Mouse (Mus musculus): ENCODE results near the gene Eddm3b. TPM values are rescaled to one million over a fixed set of nuclear protein-coding genes. Genes with fewer than 3 reads are reported as not detected.

Eddm3b gene
- polyA plus RNA-seq, 3 experiments from 2014 or later: not detected

DNA sequence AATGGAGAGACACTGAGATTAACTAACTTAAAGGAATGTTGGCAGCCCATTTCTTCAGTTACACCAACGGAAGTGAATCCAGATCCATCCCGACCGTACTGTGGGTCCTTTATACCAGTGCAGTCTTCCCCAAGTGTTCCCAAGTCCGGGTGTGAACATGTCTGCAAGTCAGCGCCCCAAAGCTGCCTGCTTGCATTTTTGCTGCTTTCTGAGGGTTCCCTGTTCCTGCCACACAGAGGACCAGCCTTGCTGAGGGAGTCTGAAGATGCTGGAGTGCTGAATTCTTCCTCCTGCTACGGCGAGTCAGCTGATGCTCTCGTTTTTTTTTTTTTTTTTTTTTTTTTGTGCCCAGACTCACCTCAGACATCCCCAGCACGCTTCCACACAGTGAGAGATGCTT, 19.3 kb upstream of the Eddm3b start:
- no peak for ATAC-seq

DNA sequence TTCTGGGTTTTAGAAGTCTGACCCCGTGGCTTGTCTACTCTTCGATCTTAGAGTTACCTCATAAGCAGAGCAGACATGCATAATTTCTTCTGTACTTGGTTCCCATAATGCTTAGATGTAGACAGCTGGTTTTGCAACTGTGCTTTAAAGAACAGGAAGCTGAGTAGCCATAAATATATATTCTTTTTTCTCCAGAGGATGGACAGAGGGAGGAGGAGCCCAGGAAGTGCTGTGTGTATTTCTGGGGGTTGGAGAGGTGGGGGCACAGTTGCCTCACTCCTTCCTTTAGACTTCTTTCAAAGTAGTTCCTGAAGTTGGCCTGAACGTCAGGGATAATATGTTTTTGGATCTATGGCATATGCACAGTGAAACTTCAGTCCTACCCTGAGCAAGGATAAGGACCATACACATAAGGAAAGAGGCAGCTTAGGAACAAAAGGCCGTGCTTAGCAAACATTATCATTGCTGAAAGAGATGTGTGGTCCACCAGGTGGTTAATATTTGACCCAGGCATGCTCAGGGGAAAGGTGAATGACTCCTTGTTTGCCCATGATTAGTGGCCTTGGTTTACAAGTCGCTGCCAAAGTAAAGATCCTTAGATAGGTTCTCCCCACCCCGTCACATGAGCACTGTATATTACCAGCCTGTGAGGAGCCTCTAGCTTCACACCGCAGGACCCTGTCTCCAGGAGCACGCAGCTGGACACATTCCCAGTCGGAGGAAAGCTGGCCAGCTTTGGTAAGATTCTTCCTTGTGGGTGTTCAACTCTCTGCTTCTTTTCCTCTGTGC, 18.3 kb upstream of the Eddm3b start:
- no peak for ATAC-seq

DNA sequence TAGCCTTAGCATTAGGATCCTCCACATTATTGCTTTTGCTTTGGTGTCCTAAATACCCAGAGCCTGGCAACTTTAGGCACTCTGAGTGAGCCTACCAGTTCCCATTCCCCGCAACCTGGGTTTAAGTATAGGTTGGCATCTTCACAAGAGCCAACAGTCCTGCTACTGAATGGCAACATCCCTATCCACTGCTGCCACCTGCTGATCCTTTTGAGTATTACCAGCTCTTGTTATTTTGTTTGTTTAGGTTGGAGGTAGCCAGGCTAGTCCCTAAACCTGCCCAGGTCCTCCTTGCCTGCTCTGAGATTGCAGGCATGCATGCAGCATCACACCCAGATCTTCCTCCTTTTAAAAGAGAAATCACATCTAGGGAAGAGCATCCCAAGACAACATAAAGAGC, 15.9 kb upstream of the Eddm3b start:
- ATAC-seq: peak; percentile 66

DNA sequence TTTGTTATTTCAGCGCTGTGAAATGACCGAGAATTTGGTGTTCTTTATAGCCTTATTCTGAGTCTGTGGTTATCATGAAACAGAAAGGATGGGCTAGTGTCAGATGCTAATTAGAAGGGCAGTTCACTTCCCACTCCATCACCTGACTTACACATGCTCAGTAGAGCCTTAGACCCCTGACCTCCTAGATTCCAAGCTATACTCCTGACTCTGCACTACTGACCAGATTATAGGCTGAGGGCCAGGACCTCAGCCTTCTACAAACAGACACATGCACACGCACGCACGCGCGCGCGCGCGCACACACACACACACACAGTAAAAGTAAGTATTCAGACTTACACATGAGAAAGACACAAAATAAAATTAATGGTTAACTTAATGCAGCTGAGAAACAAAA, 15.3 kb upstream of the Eddm3b start:
- ATAC-seq: no peak

DNA sequence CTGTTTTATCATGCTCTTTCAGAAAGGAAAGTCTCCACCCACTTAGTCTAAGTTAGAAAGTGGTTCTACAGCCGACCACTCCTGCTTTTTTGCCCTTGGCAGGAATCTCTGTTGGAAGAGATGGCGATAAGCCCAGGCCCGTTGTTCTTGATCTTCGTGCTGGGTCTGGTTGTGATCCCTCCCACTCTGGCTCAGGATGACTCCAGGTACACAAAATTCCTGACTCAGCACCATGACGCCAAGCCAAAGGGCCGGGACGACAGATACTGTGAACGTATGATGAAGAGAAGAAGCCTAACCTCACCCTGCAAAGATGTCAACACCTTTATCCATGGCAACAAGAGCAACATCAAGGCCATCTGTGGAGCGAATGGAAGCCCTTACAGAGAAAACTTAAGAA, 12.9 kb upstream of the Eddm3b start:
- no peak for ATAC-seq

DNA sequence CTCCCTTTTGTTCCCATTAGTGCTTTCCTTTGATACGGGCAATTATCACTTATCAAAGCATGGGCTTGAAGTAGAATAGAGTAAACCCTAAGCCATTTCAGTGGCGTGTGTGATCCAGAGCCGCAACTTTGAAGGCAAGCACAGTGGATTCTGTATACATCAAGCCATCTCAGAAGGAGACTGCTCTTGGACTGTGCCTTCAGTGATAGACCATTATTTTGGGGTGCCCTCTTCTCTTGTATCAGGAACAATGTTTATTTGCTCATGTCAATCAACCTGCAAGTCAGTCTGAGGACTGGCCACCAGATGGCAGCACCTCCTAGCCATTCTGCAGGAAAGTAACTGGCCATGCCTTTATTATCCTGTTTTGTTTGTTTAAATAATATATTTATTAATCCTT, 11.0 kb upstream of the Eddm3b start:
- ATAC-seq: peak; percentile 61

DNA sequence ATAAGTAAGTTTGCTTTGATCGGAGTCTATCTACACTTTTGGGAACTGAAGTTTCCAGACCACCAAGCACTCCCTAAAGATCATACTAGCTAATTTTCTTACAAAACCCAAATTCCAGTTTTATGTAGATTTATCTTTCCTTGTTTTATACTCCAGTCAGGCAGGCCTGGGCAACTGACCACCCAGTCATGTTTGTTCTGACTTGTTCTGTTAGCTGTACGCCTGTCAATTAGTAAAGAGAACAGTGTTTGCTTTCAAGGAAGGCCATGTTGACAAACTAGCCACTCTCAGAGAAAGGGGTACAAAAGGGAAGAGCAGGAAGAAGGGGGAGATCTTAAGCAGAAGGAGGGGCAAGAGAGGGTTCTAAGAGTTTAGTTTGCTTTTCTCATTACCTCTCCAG, 9.9 kb upstream of the Eddm3b start:
- no peak for ATAC-seq

DNA sequence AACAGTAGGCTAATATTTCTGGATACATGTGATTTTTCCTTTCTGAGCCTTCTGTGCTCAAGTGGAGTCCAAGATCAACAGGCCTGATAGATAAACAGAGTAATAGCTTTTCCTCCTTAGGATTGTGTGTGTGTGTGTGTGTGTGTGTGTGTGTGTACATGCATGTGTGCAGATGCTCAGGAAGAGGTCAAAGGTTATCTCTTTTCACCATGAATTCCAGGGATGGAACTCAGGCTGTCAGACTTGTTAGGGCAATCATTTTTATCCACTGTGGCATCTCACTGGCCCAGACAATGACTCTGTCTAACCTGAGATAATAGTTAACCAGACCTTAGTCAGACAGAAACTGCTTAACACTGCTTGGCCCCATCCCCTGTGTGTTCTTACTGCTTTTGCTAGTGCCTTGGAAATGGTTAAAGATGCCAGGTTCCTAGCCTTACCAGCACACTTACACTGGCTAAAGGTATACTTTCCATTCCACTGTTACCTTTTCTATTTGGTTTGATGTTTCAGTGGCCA, 7.7 kb upstream of the Eddm3b start:
- no peak for ATAC-seq

DNA sequence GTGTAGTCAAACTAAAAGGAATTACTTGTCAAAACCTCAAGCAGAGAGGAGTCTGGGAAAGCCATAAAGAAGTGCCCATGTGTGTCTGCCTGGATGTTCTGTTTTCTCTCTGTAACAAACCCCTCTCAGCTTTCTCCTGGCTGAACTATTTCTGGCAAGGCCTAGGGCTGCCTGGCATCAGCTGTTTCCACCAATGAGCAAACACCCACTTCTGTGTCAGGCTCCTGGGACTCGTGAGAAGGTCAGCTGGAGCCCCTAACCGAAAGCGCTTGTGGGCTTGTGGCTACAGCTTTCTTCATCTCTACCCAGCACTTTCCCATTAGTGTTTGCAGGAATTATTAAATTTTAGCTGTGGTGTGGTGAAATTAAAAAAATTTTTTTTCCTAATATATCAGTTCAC, 2.3 kb upstream of the Eddm3b start:
- no peak for ATAC-seq

DNA sequence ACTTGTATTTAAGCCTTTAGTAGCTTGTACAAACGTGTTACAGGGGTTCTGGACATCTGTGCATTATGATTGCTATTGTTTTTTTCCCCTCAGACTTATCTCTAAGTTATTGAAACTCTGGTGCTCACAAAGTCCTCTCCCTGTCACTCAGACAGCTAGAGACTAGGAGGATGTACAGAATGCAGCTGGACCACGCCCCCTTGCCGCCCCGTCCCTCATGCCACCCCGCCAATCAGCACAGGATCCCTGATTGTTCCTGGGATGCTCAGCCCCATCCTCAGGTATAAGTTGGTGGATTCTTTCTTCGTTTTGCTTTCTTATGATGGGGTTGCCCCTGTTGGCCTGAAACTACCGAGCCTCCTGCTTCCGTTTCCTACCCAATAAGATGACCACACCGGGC, 750 bp upstream of the Eddm3b start:
- ATAC-seq: no peak

DNA sequence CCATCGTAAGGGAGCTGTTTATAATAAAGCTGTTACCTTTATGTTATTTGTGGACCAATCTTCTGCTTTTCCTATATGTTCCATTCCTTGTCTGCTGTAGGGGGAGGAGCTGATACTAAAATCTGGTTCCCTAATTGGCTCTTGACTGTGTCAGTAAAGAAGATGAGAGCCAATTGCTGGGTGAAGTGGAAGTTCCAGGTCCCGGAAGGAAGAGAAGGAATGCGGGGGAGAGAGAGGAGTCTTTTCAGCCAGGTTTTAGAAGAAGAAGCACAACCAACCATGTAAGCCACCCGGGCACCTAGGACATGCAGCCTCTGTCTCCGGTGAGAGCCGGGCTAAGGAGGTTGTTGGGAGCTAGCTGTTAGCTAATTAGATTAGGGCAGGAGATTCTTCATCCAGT, 11.5 kb downstream of the Eddm3b start:
- ATAC-seq: no peak

DNA sequence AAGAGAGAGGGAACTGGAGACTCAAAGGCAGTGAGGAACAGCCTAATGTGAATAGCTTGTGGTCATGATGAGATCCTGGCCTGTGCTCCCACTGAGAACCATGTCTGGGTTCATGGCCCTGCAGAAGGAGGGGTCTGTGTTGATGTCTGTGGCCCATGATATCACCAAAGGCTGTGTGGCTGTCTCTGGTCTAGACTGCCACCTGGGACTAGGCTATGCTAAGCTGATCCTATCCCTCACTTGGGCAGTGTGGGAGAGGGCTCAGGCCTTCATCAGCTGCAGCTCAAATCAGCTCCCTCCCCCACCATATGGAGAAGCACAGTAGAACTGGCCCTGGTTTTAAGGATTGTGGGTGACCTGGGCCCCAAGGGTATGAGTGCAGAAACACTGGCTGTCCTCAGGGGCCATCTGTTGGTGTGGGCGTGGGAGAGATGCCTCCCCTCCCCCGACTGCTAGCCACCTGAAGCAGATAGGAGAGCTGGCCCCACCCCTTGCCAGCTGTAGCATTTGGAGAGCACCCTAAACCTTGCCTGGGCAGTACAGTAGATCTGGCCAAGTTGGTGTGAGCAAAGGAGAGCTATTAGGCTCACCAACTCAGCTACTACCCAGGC, 13.5 kb downstream of the Eddm3b start:
- no peak for ATAC-seq

DNA sequence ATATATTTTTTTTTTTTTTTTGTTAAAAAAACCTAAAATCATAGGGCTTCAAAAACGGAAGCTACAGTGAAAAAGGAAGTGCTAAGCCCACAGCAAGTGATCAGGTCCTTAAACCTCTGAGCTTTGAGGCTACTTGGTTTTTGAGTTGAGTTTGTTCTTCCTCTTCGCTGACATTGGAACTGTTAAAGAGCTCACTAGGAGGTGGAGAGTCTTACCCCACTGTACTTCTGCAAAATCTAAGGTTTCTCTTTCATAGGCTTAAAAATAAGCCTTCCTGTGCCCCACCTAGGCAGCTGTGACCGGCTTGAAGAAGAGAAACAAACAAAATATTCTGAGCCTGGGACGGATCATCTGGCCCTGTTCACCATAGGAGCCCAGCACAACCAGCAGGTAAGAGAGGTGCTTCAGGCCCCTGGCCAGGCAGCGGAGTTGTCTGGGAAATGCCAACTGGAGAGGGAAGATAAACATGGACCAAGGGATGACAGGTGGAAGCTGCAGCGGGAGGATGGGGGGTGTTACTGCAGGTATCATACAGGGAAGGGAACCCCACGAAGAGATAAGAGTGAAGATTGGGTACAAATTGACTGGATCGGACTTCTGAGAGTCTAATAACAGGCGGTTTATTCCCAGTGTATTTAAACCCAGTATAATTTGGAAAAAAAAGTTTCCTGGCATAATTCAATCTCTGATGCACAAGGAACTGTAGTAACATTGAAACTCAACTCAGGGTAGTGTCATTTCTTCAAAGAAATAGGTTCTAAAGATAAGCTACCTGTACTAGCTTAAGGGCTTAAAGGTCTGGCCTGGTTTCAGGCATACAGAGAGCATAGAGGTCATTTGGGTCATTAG, 14.8 kb downstream of the Eddm3b start:
- ATAC-seq: no peak

DNA sequence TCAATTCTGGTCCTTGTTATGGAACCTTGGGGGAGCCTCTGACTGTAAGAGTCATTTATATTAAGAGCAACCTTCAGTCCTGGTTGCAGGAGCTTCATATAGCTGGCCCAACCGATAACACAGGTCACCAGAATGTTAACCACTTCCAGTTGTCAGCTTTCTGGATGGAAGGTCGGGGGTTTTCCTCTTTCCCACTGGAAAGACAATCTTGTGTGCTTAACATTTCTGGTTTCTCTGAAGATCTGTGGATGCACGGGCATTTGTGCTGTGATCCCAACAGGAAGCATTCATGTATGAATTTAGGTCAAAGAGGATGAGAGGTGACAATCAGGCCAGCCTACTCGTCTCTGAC, 15.4 kb downstream of the Eddm3b start:
- no peak for ATAC-seq

DNA sequence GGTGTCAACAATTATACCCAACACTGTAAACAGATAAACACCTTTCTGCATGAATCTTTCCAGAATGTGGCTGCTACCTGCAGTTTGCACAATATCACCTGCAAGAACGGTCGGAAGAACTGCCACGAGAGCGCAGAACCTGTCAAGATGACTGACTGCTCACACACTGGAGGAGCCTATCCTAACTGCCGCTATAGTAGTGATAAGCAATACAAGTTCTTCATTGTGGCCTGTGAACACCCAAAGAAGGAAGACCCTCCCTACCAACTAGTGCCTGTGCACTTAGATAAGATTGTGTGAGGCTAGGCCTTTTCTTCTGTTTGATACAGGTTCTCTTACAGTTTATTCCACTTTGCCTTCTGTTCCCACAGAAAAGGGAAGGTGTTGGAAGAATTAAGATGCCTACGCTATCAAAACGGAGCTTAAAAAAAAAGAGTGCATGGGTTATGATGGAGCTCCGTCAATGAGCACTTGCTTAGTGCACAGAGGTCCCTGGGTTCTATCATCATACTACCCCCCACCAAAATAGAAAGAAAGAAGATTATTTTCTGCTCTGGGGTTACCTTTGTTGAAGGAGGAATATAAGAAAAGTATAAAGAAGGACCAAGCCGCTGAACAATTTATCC, 16.2 kb downstream of the Eddm3b start:
- no peak for ATAC-seq

DNA sequence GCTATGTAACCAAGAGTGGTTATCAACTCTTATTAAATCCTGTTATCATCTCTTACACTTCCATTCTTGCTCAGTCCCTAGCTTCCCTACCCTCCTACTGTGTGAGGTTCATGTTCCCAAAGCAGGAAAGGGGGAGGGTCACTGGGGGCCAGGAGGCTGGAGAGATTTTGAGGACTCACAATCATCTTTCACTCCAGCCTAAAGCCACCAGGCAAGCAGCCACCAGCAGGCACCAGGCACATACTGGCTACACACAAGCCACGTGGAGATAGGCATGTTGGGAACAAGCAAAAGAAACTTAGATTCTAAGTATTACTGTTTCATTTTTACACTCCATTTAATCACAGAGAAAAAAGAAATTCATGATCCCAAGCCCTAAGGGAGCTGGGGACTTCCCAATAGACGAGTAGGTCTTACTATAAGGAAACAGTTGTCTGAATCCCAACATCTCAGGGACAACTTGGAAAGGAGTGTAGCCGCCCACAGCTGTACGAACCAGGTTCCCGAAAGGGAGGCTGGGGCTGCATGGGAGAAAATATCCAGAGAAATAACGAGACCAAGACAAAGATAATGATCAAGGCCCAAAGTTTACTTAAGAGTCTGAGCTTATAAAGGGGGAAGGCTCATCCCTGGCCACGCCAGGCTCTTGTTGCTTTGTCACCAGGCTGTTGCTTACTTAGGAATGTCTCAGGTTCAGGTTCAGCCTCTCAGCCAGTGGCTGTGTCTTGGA, 17.0 kb downstream of the Eddm3b start:
- no peak for ATAC-seq

DNA sequence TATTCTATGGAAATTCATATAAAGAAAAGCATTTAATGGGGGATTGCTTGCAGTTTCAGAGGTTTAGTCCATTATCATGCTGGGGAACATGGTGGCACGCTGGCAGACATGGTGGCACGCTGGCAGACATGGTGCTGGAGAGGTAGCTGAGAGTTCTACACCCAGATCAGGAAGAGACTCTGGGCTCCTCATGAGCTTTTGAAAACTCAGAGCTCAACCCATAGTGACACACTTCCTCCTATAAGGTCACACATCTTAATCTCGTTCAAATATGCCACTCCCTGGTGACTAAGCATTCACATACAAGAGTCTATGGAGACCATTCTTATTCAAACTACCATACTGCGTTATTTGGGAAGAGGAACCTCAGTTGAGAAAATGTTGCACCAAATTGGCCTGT, 18.1 kb downstream of the Eddm3b start:
- ATAC-seq: no peak

DNA sequence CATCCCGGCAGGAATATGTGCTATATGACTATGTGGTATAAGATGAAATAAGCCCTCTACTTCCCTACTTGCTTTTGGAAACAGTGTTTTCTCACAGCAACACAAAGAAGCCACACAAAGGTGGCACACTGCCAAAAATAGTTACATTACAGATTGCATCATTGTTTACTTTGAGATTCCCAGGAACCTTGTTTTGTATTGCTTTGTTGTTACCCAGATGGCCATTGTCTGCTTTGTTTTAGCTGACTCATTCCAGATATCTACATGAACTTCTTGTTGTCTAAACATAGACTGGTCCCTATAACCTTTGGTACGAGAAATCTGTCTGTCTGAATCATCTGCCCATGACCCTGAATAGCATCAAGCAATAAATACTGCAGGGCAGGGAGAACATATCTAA, 26.1 kb downstream of the Eddm3b start:
- no peak for ATAC-seq

DNA sequence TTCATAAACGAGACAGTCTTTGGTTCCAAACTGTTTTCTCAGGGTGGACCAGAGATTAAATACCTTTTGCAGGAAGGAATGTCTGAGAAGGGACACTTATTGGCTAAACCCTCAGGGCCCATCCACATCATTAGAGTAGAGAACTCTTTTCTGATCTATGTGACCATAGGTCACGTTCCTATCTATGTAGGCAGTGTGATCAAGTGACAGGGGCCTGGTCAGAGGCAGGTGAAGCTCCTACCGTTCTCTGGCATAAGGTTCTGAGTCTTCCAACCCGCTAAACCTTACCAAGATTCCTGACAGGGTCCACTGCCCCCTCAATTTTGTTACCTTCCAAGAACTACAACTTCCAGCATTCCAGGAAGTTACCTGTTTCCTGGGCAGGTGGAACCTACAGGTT, 27.9 kb downstream of the Eddm3b start:
- no peak for ATAC-seq

DNA sequence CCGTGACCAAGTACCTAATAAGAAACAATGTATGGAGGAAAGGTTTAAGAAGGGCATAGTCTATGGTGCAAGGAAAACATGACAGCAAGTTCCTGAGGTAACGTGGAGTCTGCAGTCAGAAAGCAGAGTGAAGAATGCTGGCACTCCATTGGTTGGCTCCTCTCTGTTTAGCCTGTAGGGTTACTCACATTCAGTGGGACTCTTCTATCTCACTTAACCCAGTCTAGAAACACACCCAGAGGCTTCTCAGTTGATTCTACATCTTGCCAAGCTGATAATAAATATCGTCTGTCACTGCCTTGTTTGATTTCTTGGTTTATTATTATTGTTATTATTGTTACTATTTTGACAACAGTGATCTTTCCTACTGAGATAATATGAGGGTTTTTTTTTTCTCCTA, 28.3 kb downstream of the Eddm3b start:
- no peak for ATAC-seq

DNA sequence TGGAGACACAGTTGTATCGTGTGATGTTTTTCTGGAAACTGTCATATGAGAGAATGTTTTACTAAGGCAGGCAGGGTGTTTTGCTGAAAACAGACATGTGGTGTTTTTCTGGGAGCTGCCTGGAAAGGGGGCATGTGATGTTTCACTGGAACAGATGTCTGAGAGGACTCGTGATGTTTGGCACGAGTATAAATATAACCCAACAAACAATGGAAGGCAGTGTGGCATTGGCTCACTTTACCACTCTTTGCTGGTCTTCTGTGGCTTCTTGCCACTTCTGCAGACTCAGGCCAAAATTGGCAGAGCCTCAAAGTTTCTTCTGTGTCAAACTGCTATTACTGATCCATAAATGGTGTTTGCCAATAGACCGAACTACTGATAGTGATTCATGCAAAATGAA, 29.1 kb downstream of the Eddm3b start:
- no peak for ATAC-seq

DNA sequence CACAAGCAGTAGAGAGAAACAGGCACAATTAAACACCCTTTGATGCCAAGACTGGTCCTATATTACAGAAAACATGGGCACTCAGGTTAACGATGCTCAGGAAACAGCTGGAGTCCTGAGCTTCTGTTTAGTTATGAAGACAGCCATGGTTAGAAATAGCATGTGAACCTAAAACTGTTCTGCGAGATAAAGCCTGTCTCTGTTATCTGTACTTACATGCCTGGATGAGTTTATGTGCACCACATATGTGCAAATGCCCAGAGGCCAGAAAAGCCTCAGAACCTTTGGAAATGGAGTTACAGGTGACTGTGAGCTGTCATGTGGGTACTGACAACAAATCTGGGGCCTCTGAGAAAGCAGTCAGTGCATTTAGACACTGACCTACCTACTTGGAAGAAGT, 29.7 kb downstream of the Eddm3b start:
- no peak for ATAC-seq

DNA sequence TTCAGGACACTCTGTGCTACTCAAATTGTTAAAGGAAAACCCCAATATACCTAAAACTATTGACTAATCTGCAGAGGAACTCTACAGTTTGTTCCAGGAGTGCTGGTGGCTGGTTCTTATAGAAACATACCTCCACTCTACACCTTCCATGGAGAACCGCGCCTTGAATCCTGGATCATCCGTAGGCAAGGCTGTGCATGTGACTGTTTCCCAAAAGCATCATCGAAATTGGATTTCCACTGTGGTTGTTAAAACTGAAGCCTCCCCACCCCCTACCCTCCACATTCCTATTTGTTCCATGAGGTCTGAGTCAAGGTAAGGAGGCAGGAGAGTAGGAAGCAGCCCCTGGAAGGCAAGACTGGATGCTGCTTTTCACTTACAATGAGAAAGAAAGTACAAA, 30.2 kb downstream of the Eddm3b start:
- no peak for ATAC-seq

Measured in inflammation-experienced regulatory T-cells, adult 6 months (primary cell).